Mouse (Mus musculus): ENCODE data around the gene Rhoj. TPM values are rescaled to one million over a fixed set of nuclear protein-coding genes. Genes with fewer than 3 reads are reported as not detected.

Gene Rhoj
- polyA plus RNA-seq, 1 experiment from 2014 or later: 32.7 TPM

GRCm38 (mm10) chr12:75291556-75291955 lies 16.6 kb upstream of the Rhoj start:
- Histone ChIP-seq H3K4me3 (ENCODE audit: low read depth, low read length) (no peak overlapping the region), H3K27ac (replicated peaks; ENCODE audit: low read depth, low read length) (no peak overlapping the region), H3K4me2 (ENCODE audit: low read depth, severe bottlenecking) (no peak overlapping the region), H3K27me3 (ENCODE audit: control insufficient read depth, insufficient read depth, low read length) (no peaks in the 10 kb centered on the region), H3K9ac (ENCODE audit: low read length) (no peak overlapping the region), H3K36me3 (ENCODE audit: control insufficient read depth, insufficient read depth, low read length) (no peaks in the 10 kb centered on the region), H3K9me3 (ENCODE audit: control insufficient read depth, low read length) (no peaks in the 10 kb centered on the region), H3K4me1 (ENCODE audit: control insufficient read depth, insufficient read depth, low read length) (0 out of 2 replicates have a peak, but pooled peaks cover 2% of the 10 kb centered on the region)
- DNase-seq (ENCODE audit: low spot score): no peak
- WGBS: 95% methylated on average over 5 of the region's 5 CpGs
- no peak for ATAC-seq (ENCODE audit: insufficient number of reproducible peaks, low FRiP score, low TSS enrichment, low read depth)

- Histone ChIP-seq H3K4me1 (ENCODE audit: control insufficient read depth, insufficient read depth, low read length) (no peaks in the 10 kb centered on the region), H3K4me2 (ENCODE audit: low read depth, severe bottlenecking) (no peak overlapping the region), H3K27ac (replicated peaks; ENCODE audit: low read depth, low read length) (no peak overlapping the region), H3K9ac (ENCODE audit: low read length) (no peak overlapping the region), H3K36me3 (ENCODE audit: control insufficient read depth, insufficient read depth, low read length) (no peaks in the 10 kb centered on the region), H3K4me3 (ENCODE audit: low read depth, low read length) (no peak overlapping the region), H3K27me3 (ENCODE audit: control insufficient read depth, insufficient read depth, low read length) (no peaks in the 10 kb centered on the region), H3K9me3 (ENCODE audit: control insufficient read depth, low read length) (no peaks in the 10 kb centered on the region)
- DNase-seq (ENCODE audit: low spot score) (no peak), ATAC-seq (ENCODE audit: insufficient number of reproducible peaks, low FRiP score, low TSS enrichment, low read depth) (no peak)
- WGBS: 85% methylated on average over 6 of the region's 6 CpGs
Observed at GRCm38 (mm10) chr12:75292939-75293338, 15.2 kb upstream of the Rhoj start.

- 62% methylated on average over 1 of the region's 1 CpGs for WGBS
- no peak overlapping the region for H3K4me3 ChIP-seq (ENCODE audit: low read depth, low read length)
- no peaks in the 10 kb centered on the region for H3K9me3 ChIP-seq (ENCODE audit: control insufficient read depth, low read length)
- H3K4me1 ChIP-seq (ENCODE audit: control insufficient read depth, insufficient read depth, low read length): no peaks in the 10 kb centered on the region
- no peak overlapping the region for H3K27ac ChIP-seq (replicated peaks; ENCODE audit: low read depth, low read length)
- no peaks in the 10 kb centered on the region for H3K27me3 ChIP-seq (ENCODE audit: control insufficient read depth, insufficient read depth, low read length)
- DNase-seq (ENCODE audit: low spot score): no peak
- H3K36me3 ChIP-seq (ENCODE audit: control insufficient read depth, insufficient read depth, low read length): no peaks in the 10 kb centered on the region
- no peak overlapping the region for H3K9ac ChIP-seq (ENCODE audit: low read length)
- ATAC-seq (ENCODE audit: insufficient number of reproducible peaks, low FRiP score, low TSS enrichment, low read depth): no peak
- H3K4me2 ChIP-seq (ENCODE audit: low read depth, severe bottlenecking): no peak overlapping the region
Observed at GRCm38 (mm10) chr12:75299865-75300264, 8.3 kb upstream of the Rhoj start.

GRCm38 (mm10) chr12:75304132-75304531 lies 4.0 kb upstream of the Rhoj start:
- peaks cover 3% of the 10 kb centered on the region for H3K4me1 ChIP-seq (ENCODE audit: control insufficient read depth, insufficient read depth, low read length)
- H3K27me3 ChIP-seq (ENCODE audit: control insufficient read depth, insufficient read depth, low read length): no peaks in the 10 kb centered on the region
- no peak for DNase-seq (ENCODE audit: low spot score)
- ATAC-seq (ENCODE audit: insufficient number of reproducible peaks, low FRiP score, low TSS enrichment, low read depth): no peak
- no peaks in the 10 kb centered on the region for H3K9me3 ChIP-seq (ENCODE audit: control insufficient read depth, low read length)
- no peak overlapping the region for H3K4me2 ChIP-seq (ENCODE audit: low read depth, severe bottlenecking)
- H3K4me3 ChIP-seq (ENCODE audit: low read depth, low read length): no peak overlapping the region
- no peak overlapping the region for H3K9ac ChIP-seq (ENCODE audit: low read length)
- no peaks in the 10 kb centered on the region for H3K36me3 ChIP-seq (ENCODE audit: control insufficient read depth, insufficient read depth, low read length)
- no peak overlapping the region for H3K27ac ChIP-seq (replicated peaks; ENCODE audit: low read depth, low read length)
- 91% methylated on average over 6 of the region's 6 CpGs for WGBS

- Histone ChIP-seq H3K4me2 (ENCODE audit: low read depth, severe bottlenecking) (peak overlapping the region; percentile 15; the same call in 1 of the 2 replicates), H3K4me3 (ENCODE audit: low read depth, low read length) (no peak overlapping the region; the same call in 1 of the 2 replicates), H3K9me3 (ENCODE audit: control insufficient read depth, low read length) (no peaks in the 10 kb centered on the region), H3K36me3 (ENCODE audit: control insufficient read depth, insufficient read depth, low read length) (no peaks in the 10 kb centered on the region), H3K4me1 (ENCODE audit: control insufficient read depth, insufficient read depth, low read length) (peaks cover 3% of the 10 kb centered on the region), H3K27ac (replicated peaks; ENCODE audit: low read depth, low read length) (no peak overlapping the region), H3K27me3 (ENCODE audit: control insufficient read depth, insufficient read depth, low read length) (no peaks in the 10 kb centered on the region), H3K9ac (ENCODE audit: low read length) (no peak overlapping the region)
- 40% methylated on average over 6 of the region's 6 CpGs for WGBS
- no peak for DNase-seq (ENCODE audit: low spot score)
- ATAC-seq (ENCODE audit: insufficient number of reproducible peaks, low FRiP score, low TSS enrichment, low read depth): no peak
Observed at GRCm38 (mm10) chr12:75309756-75310155, 1.6 kb downstream of the Rhoj start.

GRCm38 (mm10) chr12:75310766-75311165 lies 2.6 kb downstream of the Rhoj start:
- Histone ChIP-seq H3K4me1 (ENCODE audit: control insufficient read depth, insufficient read depth, low read length) (peaks cover 3% of the 10 kb centered on the region), H3K36me3 (ENCODE audit: control insufficient read depth, insufficient read depth, low read length) (no peaks in the 10 kb centered on the region), H3K4me3 (ENCODE audit: low read depth, low read length) (no peak overlapping the region), H3K27me3 (ENCODE audit: control insufficient read depth, insufficient read depth, low read length) (no peaks in the 10 kb centered on the region), H3K4me2 (ENCODE audit: low read depth, severe bottlenecking) (no peak overlapping the region), H3K9me3 (ENCODE audit: control insufficient read depth, low read length) (no peaks in the 10 kb centered on the region), H3K9ac (ENCODE audit: low read length) (no peak overlapping the region), H3K27ac (replicated peaks; ENCODE audit: low read depth, low read length) (no peak overlapping the region)
- ATAC-seq (ENCODE audit: insufficient number of reproducible peaks, low FRiP score, low TSS enrichment, low read depth) (no peak), DNase-seq (ENCODE audit: low spot score) (no peak)
- 80% methylated on average over 12 of the region's 12 CpGs for WGBS

- Histone ChIP-seq H3K4me3 (ENCODE audit: low read depth, low read length) (no peak overlapping the region), H3K9me3 (ENCODE audit: control insufficient read depth, low read length) (no peaks in the 10 kb centered on the region), H3K4me2 (ENCODE audit: low read depth, severe bottlenecking) (no peak overlapping the region), H3K9ac (ENCODE audit: low read length) (no peak overlapping the region), H3K4me1 (ENCODE audit: control insufficient read depth, insufficient read depth, low read length) (peaks cover 3% of the 10 kb centered on the region), H3K27ac (replicated peaks; ENCODE audit: low read depth, low read length) (no peak overlapping the region), H3K27me3 (ENCODE audit: control insufficient read depth, insufficient read depth, low read length) (no peaks in the 10 kb centered on the region), H3K36me3 (ENCODE audit: control insufficient read depth, insufficient read depth, low read length) (no peaks in the 10 kb centered on the region)
- WGBS: 86% methylated on average over 8 of the region's 8 CpGs
- no peak for ATAC-seq (ENCODE audit: insufficient number of reproducible peaks, low FRiP score, low TSS enrichment, low read depth)
- no peak for DNase-seq (ENCODE audit: low spot score)
Observed at GRCm38 (mm10) chr12:75311879-75312278, 3.8 kb downstream of the Rhoj start.

- Histone ChIP-seq H3K27me3 (ENCODE audit: control insufficient read depth, insufficient read depth, low read length) (no peaks in the 10 kb centered on the region), H3K4me3 (ENCODE audit: low read depth, low read length) (no peak overlapping the region), H3K27ac (replicated peaks; ENCODE audit: low read depth, low read length) (no peak overlapping the region), H3K4me2 (ENCODE audit: low read depth, severe bottlenecking) (no peak overlapping the region), H3K36me3 (ENCODE audit: control insufficient read depth, insufficient read depth, low read length) (no peaks in the 10 kb centered on the region), H3K4me1 (ENCODE audit: control insufficient read depth, insufficient read depth, low read length) (no peaks in the 10 kb centered on the region), H3K9me3 (ENCODE audit: control insufficient read depth, low read length) (no peaks in the 10 kb centered on the region), H3K9ac (ENCODE audit: low read length) (no peak overlapping the region)
- 89% methylated on average over 3 of the region's 3 CpGs for WGBS
- DNase-seq (ENCODE audit: low spot score) (no peak), ATAC-seq (ENCODE audit: insufficient number of reproducible peaks, low FRiP score, low TSS enrichment, low read depth) (no peak)
Observed at GRCm38 (mm10) chr12:75313992-75314391, 5.9 kb downstream of the Rhoj start.

GRCm38 (mm10) chr12:75315851-75316250 lies 7.7 kb downstream of the Rhoj start:
- Histone ChIP-seq H3K36me3 (ENCODE audit: control insufficient read depth, insufficient read depth, low read length) (no peaks in the 10 kb centered on the region), H3K4me2 (ENCODE audit: low read depth, severe bottlenecking) (no peak overlapping the region), H3K9me3 (ENCODE audit: control insufficient read depth, low read length) (no peaks in the 10 kb centered on the region), H3K4me1 (ENCODE audit: control insufficient read depth, insufficient read depth, low read length) (no peaks in the 10 kb centered on the region), H3K9ac (ENCODE audit: low read length) (no peak overlapping the region), H3K27me3 (ENCODE audit: control insufficient read depth, insufficient read depth, low read length) (no peaks in the 10 kb centered on the region), H3K4me3 (ENCODE audit: low read depth, low read length) (no peak overlapping the region), H3K27ac (replicated peaks; ENCODE audit: low read depth, low read length) (no peak overlapping the region)
- DNase-seq (ENCODE audit: low spot score): no peak
- ATAC-seq (ENCODE audit: insufficient number of reproducible peaks, low FRiP score, low TSS enrichment, low read depth): no peak
- 96% methylated on average over 3 of the region's 3 CpGs for WGBS
